Mouse (Mus musculus): ENCODE data around the gene Ces3b. TPM values are rescaled to one million over a fixed set of nuclear protein-coding genes. Genes with fewer than 3 reads are reported as not detected.

Ces3b gene
- polyA plus RNA-seq, 1 experiment from 2014 or later: not detected

DNA sequence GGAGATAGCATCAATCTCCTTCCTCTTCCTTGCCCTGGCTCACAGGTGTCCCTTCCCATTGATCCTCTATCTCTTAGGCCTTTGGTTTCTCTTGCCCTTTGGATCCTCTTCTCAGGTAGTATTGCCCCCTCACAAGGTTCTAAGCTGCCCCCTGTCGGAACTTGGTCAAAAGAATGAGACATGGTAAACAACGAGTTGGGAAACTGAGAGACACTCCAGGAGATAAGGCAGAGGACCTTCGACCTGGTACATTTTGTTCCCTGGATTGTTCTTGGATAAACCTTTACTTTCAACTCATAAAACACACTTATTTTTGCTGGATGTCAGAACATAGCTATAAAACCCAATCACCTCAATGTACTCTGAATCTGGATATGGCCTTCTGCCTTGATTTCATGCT is 20.7 kb downstream of the Ces3b start:
- ATAC-seq (ENCODE audit: insufficient read depth, low FRiP score, low TSS enrichment): no peak

GRCm38 (mm10) chr8:105129864-105130263 is 46.3 kb downstream of the Ces3b start:
- no peaks in the 10 kb centered on the region for H3K36me3 ChIP-seq (ENCODE audit: control insufficient read depth, insufficient read depth, low read length)
- no peaks in the 10 kb centered on the region for H3K4me1 ChIP-seq (ENCODE audit: control insufficient read depth, insufficient read depth, low read length)
- H3K4me2 ChIP-seq (ENCODE audit: low read depth): no peak overlapping the region
- no peaks in the 10 kb centered on the region for H3K27me3 ChIP-seq (ENCODE audit: control insufficient read depth, insufficient read depth, low read length)
- no peak overlapping the region for H3K27ac ChIP-seq (ENCODE audit: low read depth, low read length)
- ATAC-seq (ENCODE audit: insufficient read depth, low FRiP score, low TSS enrichment) (no peak), DNase-seq (ENCODE audit: low spot score) (no peak)
- H3K9ac ChIP-seq (ENCODE audit: low read length): no peak overlapping the region
- no peak overlapping the region for H3K4me3 ChIP-seq (ENCODE audit: low read depth, low read length)
- H3K9me3 ChIP-seq (ENCODE audit: control insufficient read depth, low read length): no peaks in the 10 kb centered on the region
- 80% methylated on average over 9 of the region's 9 CpGs for WGBS

More for the DNA sequence above, 20.7 kb downstream of the Ces3b start:
- Histone ChIP-seq H3K27me3 (ENCODE audit: control insufficient read depth, insufficient read depth, low read length) (no peaks in the 10 kb centered on the region), H3K27ac (ENCODE audit: low read depth, low read length) (no peak overlapping the region), H3K9me3 (ENCODE audit: control insufficient read depth, low read length) (no peaks in the 10 kb centered on the region), H3K4me3 (ENCODE audit: low read depth, low read length) (no peak overlapping the region), H3K4me1 (ENCODE audit: control insufficient read depth, insufficient read depth, low read length) (no peaks in the 10 kb centered on the region), H3K36me3 (ENCODE audit: control insufficient read depth, insufficient read depth, low read length) (no peaks in the 10 kb centered on the region), H3K4me2 (ENCODE audit: low read depth) (no peak overlapping the region), H3K9ac (ENCODE audit: low read length) (no peak overlapping the region)
- whole genome bisulfite sequencing: 86% methylated on average over 3 of the region's 3 CpGs
- DNase-seq (ENCODE audit: low spot score): no peak

GRCm38 (mm10) chr8:105131509-105131908 is 48.0 kb downstream of the Ces3b start, which contains the start of gene Ces4a:
Gene Ces4a (plus strand): TSS chr8:105131800.
- Histone ChIP-seq H3K9ac (ENCODE audit: low read length) (no peak within 1 kb of the TSS), H3K9me3 (ENCODE audit: control insufficient read depth, low read length) (no peaks in the 10 kb centered on the region), H3K4me3 (ENCODE audit: low read depth, low read length) (no peak within 1 kb of the TSS), H3K4me1 (ENCODE audit: control insufficient read depth, insufficient read depth, low read length) (no peaks in the 10 kb centered on the region), H3K27ac (ENCODE audit: low read depth, low read length) (no peak within 1 kb of the TSS), H3K27me3 (ENCODE audit: control insufficient read depth, insufficient read depth, low read length) (no peaks in the 10 kb centered on the region), H3K36me3 (ENCODE audit: control insufficient read depth, insufficient read depth, low read length) (no peaks in the 10 kb centered on the region), H3K4me2 (ENCODE audit: low read depth) (no peak within 1 kb of the TSS)
- DNase-seq (ENCODE audit: low spot score) (no peak), ATAC-seq (ENCODE audit: insufficient read depth, low FRiP score, low TSS enrichment) (no peak)
- 88% methylated on average over 5 of the region's 5 CpGs for WGBS

- no peaks in the 10 kb centered on the region for H3K4me1 ChIP-seq (ENCODE audit: control insufficient read depth, insufficient read depth, low read length)
- ATAC-seq (ENCODE audit: insufficient read depth, low FRiP score, low TSS enrichment) (no peak), DNase-seq (ENCODE audit: low spot score) (peak; percentile 21)
- H3K9me3 ChIP-seq (ENCODE audit: control insufficient read depth, low read length): no peaks in the 10 kb centered on the region
- no peaks in the 10 kb centered on the region for H3K36me3 ChIP-seq (ENCODE audit: control insufficient read depth, insufficient read depth, low read length)
- WGBS: 30% methylated on average over 4 of the region's 4 CpGs
- H3K27ac ChIP-seq (ENCODE audit: low read depth, low read length): no peak overlapping the region
- no peak overlapping the region for H3K4me2 ChIP-seq (ENCODE audit: low read depth)
- H3K4me3 ChIP-seq (ENCODE audit: low read depth, low read length): no peak overlapping the region
- no peaks in the 10 kb centered on the region for H3K27me3 ChIP-seq (ENCODE audit: control insufficient read depth, insufficient read depth, low read length)
- no peak overlapping the region for H3K9ac ChIP-seq (ENCODE audit: low read length)
Measured at GRCm38 (mm10) chr8:105138423-105138822, 54.9 kb downstream of the Ces3b start.

DNA sequence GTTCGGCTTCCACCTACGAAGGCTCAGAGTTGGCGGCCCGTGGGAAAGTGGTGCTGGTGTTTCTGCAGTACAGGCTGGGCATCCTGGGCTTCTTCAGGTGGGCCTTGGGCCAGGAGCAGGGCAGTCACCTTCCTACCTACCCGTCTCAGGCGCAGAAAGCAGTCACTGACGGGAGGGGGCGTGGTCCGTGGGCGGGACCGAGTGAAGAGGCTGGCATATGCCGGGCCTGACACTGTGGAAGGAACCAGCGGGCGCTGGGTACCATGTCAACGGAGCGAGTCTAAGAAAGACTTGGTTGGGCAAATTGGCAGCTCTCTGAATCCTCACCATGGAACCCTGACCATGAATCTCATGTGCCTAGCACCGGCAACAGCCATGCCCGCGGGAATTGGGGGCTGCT is 58.8 kb downstream of the Ces3b start:
- no peak for DNase-seq (ENCODE audit: low spot score)
- Histone ChIP-seq H3K36me3 (ENCODE audit: control insufficient read depth, insufficient read depth, low read length) (no peaks in the 10 kb centered on the region), H3K9me3 (ENCODE audit: control insufficient read depth, low read length) (no peaks in the 10 kb centered on the region), H3K27me3 (ENCODE audit: control insufficient read depth, insufficient read depth, low read length) (no peaks in the 10 kb centered on the region), H3K27ac (ENCODE audit: low read depth, low read length) (no peak overlapping the region), H3K4me1 (ENCODE audit: control insufficient read depth, insufficient read depth, low read length) (no peaks in the 10 kb centered on the region), H3K4me3 (ENCODE audit: low read depth, low read length) (no peak overlapping the region), H3K4me2 (ENCODE audit: low read depth) (no peak overlapping the region), H3K9ac (ENCODE audit: low read length) (no peak overlapping the region)
- WGBS: 35% methylated on average over 19 of the region's 19 CpGs
- ATAC-seq (ENCODE audit: insufficient read depth, low FRiP score, low TSS enrichment): no peak

Other genes with a start within 250 kb of the Ces3b start
- gene Ces2c, start 236.7 kb upstream of the Ces3b start, polyA plus RNA-seq (2014; fragmentation: Nextera tagmentation; extraction: Ambion mirVana): not detected in 2 replicates
- 0.23 TPM in 1 of 2 replicates, not detected in the other for gene Ces2e, start 157.5 kb upstream of the Ces3b start, polyA plus RNA-seq (2014; fragmentation: Nextera tagmentation; extraction: Ambion mirVana)
- 0.26 TPM in 1 of 2 replicates, not detected in the other for gene Ces2f, start 136.4 kb upstream of the Ces3b start, polyA plus RNA-seq (2014; fragmentation: Nextera tagmentation; extraction: Ambion mirVana)
- gene Ces2g, start 122.0 kb upstream of the Ces3b start, polyA plus RNA-seq (2014; fragmentation: Nextera tagmentation; extraction: Ambion mirVana): not detected in 2 replicates
- not detected in 2 replicates for gene Ces2h, start 82.9 kb upstream of the Ces3b start, polyA plus RNA-seq (2014; fragmentation: Nextera tagmentation; extraction: Ambion mirVana)
- not detected in 2 replicates for gene Ces3a, start 35.2 kb upstream of the Ces3b start, polyA plus RNA-seq (2014; fragmentation: Nextera tagmentation; extraction: Ambion mirVana)
- not detected in 2 replicates for gene Ces4a, start 48.0 kb downstream of the Ces3b start, polyA plus RNA-seq (2014; fragmentation: Nextera tagmentation; extraction: Ambion mirVana)
- gene Cbfb, start 86.9 kb downstream of the Ces3b start, polyA plus RNA-seq (2014; fragmentation: Nextera tagmentation; extraction: Ambion mirVana): 75.4 and 79.8 TPM in 2 replicates
- gene D230025D16Rik, start 141.4 kb downstream of the Ces3b start, polyA plus RNA-seq (2014; fragmentation: Nextera tagmentation; extraction: Ambion mirVana): 28.9 and 31.5 TPM in 2 replicates
- 3.5 and 3.6 TPM in 2 replicates for gene B3gnt9, start 171.4 kb downstream of the Ces3b start, polyA plus RNA-seq (2014; fragmentation: Nextera tagmentation; extraction: Ambion mirVana)
- 14.9 and 18.4 TPM in 2 replicates for gene Tradd, start 180.9 kb downstream of the Ces3b start, polyA plus RNA-seq (2014; fragmentation: Nextera tagmentation; extraction: Ambion mirVana)
- 0.66 and 1.0 TPM in 2 replicates for gene Fbxl8, start 180.9 kb downstream of the Ces3b start, polyA plus RNA-seq (2014; fragmentation: Nextera tagmentation; extraction: Ambion mirVana)
- not detected in 2 replicates for gene Hsf4, start 186.0 kb downstream of the Ces3b start, polyA plus RNA-seq (2014; fragmentation: Nextera tagmentation; extraction: Ambion mirVana)
- gene Nol3, start 192.4 kb downstream of the Ces3b start, polyA plus RNA-seq (2014; fragmentation: Nextera tagmentation; extraction: Ambion mirVana): 2.7 and 3.5 TPM in 2 replicates
- 46.1 and 50.8 TPM in 2 replicates for gene 4931428F04Rik, start 206.1 kb downstream of the Ces3b start, polyA plus RNA-seq (2014; fragmentation: Nextera tagmentation; extraction: Ambion mirVana)
- 12.1 and 13.9 TPM in 2 replicates for gene Exoc3l, start 212.3 kb downstream of the Ces3b start, polyA plus RNA-seq (2014; fragmentation: Nextera tagmentation; extraction: Ambion mirVana)
- gene E2f4, start 213.9 kb downstream of the Ces3b start, polyA plus RNA-seq (2014; fragmentation: Nextera tagmentation; extraction: Ambion mirVana): 103 and 107 TPM in 2 replicates
- gene Elmo3, start 221.8 kb downstream of the Ces3b start, polyA plus RNA-seq (2014; fragmentation: Nextera tagmentation; extraction: Ambion mirVana): 1.0 and 1.9 TPM in 2 replicates
- gene Lrrc29, start 242.5 kb downstream of the Ces3b start, polyA plus RNA-seq (2014; fragmentation: Nextera tagmentation; extraction: Ambion mirVana): 1.3 and 1.4 TPM in 2 replicates
- 111 TPM in 2 replicates for gene Tmem208, start 242.6 kb downstream of the Ces3b start, polyA plus RNA-seq (2014; fragmentation: Nextera tagmentation; extraction: Ambion mirVana)

Data from neural tube, embryonic 11.5 days (tissue).